Mouse (Mus musculus) layer of hippocampus, postnatal 10 days (tissue): Measurements from ENCODE around the gene Flt1. TPM values are rescaled to one million over a fixed set of nuclear protein-coding genes. Genes with fewer than 3 reads are reported as not detected.

Experiments used
- DNase-seq, 2 experiments: peaks; one replicate each; pipeline ENCODE4 v3.0.0; 2021; ENCODE audit warnings: low spot score in 2 of 2
- long read RNA-seq: library from polyadenylated mRNA; stranded (forward); transcript quantifications from one replicate; pipeline ENCODE4 v2.0.0, GENCODE M21; 2023
- total RNA-seq, 2 experiments: library from RNA; stranded (reverse); gene quantifications; 2 replicates each; pipeline ENCODE4 v1.2.3; 2021

Flt1 gene
- total RNA-seq, result 10 to 100 TPM; 27.0 to 29.0 TPM
- long read RNA-seq, full-length matches to known transcripts, result 5 of 12 reads
- long read RNA-seq, partial matches to known transcripts, result 0 of 12 reads
- long read RNA-seq, other reads (novel, unspliced or antisense), result 7 of 12 reads

DNA sequence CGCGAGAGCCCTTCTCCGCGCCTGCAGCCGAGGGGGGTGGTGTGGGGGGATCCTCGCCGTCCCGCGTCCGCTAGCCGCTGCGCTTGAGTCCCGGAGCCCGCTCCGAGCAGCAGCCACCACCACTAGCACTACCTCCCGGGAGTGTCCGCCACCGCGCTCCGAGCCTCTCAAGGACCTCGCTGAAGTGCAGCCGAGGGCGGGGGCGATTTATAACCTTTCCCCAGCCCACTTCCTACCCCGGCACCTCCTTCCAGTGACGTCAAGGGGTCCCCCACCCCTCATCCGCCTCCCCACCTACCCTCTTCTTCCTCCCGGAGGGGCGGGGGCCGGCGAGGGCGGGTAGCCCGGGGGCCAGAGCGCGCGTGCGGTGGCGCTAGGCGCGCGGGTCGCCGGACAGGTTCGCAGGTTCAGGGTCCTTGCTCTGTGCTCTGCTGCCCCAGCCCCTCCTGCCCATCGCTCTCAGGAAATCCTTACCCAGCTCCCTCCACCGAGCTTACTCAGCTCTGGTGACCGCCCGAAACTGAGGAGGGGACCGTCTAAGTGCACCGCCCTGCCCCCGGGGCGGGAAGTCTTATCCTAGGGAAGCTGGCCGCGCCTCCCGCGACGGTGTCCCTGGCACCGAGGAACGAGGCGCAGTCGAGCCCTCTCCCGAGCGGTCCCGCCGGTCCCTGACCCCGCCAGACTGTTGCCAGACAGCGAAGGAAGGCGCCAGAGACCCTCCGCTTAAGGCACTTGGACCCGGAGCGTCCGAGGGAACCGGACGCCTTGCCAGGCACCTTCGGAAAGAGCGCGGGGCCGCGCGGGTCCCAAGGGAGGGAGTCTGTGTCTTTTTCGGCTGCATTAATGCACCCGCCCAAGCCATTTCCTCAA is at the start of gene Flt1:
Gene Flt1, minus strand, starts transcription at position 181 of the 870 bp plus-strand sequence.
- DNase-seq, result peak in 1 of 2 experiments; percentile 29

DNA sequence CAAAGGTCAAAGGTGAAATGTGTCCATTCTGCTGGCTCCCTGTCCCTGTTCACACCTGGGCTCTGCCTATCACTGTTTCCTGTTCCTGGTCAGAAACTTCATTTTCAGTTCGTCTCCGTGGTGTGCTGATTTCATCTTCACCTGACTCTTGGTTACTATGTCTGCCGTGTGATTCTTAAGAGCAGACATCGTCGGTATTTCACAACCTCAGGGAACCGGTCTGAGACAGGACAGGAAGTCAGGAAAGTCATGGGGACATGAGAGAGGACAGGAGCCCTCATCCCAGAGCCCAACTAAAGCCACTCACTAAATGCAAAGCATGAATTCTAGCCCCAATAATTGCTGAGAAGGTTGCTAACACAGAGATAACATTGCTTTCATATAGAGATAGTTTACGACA is 49.4 kb upstream of the Flt1 start:
- no peak for DNase-seq

DNA sequence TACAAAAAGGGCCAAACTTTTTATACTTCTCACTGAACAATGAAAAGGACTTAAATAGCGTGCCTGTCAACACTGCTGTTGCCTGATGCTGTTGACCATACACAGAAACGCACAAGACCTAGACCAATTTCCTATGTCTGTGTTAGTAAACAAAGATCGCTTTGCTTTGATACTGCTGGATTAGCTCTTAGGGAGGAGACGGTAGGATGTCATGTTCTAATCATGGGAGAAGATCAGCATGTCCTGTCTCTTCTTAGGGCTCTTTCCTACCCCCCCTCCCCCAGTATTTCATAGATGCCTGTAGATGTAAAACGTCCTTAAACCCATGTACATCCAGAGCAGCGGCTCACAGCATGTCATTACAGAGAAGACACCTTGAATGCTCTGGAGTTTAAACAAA is 44.1 kb upstream of the Flt1 start:
- no peak for DNase-seq

DNA sequence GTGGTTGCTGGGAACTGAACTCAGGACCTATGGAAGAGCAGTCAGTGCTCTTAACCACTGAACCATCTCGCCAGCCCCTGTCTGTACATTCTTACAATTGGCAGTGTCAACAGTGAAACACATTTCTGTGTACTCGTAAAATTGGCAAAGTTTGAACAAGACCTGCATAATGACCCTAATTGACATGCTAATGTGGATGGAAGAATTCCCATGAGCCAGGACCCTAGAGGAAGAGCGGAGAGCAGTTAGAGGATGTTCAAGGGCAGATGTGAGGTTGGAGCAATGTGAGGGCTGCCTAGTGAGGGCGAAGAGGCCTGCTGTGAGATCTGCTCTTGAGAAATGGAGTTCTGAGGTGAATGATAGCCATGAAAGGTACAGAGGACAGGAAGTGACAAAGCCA is 38.2 kb upstream of the Flt1 start:
- no peak for DNase-seq

DNA sequence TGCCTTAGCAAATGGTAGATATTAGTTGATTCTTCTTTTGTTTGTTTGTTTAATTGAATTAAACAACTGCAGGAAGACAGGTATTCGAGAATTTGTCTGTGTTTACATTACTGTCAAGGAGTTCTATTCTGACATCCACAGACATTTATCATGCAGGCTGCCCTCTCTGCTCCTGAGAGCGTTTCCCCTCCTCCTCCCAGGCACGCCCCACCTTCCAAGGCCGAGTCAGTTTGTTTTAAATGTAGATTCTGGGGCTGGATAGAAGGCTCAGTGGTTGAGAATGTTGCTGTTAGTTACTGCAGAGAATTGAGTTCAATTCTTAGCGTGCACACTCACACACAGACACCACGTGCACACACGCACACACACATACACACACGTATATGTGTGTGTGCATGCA is 36.2 kb upstream of the Flt1 start:
- no peak for DNase-seq

DNA sequence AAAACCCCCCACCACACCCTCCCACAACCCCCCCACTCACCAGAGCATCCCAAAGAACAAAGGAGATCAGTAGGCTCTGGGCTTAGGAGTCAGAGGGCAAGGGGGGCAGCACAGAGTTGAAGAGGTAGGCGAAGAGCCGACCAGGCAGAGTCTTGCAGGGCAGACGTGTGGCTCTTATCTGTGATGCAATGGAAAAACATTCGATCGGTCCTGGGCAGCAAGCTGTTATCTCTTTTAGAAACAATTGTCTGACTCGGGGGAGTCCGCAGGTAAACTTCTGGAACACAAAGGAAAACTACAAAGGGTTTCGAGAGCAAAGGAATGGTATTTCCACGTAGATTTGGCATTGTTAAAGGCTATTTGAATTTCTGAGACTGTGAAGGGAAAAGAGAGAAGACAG is 35.5 kb upstream of the Flt1 start:
- DNase-seq, result no peak

DNA sequence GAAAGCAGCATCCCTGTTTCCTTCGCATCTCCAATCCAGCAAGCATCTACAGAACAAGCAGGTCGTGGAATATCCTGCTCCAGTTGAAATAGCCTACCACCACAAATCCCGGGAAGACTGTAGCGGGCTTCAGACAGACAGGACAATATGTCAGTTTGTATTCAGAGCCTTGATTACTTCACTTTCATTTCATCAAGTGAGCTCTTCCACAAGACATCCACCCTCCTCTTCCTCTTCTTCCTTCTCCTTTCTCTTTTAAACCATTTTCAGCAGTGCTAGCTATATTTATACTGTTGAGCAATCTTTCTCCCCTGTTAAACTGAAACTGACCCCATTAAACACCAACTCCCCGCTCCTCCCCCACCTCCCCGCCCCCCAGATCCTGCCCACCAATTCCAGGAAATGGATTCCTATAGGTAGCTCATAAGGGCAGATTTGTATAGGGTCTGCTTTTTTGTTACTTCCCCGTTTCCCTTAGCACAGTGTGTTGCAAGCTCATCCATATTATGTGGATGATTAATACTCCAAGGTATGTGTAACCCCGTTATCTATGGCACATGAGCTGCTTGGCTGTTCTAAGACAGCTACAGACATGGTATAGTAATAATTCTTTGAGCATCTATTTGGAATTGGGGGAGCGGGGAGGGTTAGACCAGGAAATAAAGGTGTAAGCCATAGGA is 33.0 kb upstream of the Flt1 start:
- DNase-seq, result no peak

DNA sequence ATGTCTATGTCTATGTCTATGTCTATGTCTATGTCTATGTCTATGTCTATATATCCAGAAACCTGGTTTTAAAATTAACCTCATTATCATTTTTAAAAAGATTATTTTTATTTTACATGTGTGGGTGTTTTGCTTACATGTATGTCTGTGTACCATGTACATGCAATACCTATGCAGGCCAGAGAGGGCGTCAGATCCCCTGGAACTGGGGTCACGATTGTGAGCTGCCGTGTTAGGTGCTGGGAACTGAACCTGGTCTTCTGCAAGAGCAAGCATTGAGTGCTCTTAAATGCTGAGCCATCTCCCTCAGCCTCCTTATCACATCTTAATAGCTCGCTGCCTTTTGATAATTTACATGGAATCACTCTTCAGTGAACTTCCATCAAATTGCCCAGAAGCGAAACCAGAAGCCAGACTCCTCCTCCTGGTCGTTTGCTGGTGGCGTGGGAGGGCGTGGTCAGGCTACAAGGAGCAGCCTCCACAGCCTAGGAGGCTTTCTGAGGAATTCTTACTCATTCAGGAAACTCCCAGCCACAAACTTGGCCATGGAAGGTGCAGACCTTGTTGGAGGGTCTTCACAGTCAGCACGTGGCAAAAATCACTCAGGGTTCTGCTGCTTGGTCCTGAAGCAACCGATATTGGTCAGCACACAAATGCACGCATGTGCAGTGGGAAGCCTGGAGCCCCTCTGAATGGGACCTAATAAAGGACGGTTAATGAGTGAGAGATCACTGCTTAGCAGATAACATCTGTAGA is 32.2 kb upstream of the Flt1 start:
- DNase-seq, result no peak

DNA sequence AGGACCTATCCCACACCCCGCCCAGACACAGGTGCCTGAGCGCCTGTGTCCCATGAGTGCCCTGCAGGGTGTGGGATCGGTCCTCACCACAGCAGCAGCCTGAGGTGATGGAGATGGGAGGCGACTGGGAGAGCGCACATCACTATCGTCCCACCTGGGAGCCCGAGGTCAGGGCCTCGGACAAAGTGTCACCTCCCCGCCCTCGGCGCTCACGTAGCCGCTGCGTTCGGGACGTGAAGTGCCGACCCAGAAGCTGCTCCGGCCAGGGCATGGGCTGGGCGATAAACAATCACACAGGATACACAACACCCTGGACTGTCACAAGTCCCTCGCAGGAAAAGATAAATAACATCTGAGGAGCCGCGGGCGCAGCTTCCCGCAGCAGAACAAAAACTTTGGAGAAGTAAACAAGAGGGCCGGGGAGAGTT is 27.1 kb upstream of the Flt1 start:
- no peak for DNase-seq

DNA sequence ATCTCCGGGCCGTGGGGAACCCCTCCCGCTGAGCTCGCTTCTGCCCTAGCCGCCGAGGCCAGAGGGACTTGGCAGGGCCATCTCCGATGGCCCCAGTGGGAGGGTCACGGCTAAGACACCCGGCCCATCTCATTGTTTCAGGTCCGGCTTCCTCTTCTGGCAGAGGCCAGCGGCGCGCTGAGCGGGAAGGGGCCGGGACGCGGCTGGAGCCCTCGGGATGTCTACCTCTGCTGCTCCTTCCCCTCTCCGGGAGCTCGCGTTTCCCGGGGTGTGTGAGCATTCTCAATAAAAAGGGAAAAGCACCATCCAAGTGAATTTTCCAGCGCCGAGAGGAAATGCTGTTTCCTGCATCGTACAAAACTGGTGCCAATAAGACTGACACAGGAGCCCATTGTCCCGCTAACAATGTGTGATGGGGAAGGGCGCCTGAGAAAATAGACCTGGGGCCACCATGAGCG is 25.9 kb upstream of the Flt1 start:
- peak; percentile 12 to 37 for DNase-seq

DNA sequence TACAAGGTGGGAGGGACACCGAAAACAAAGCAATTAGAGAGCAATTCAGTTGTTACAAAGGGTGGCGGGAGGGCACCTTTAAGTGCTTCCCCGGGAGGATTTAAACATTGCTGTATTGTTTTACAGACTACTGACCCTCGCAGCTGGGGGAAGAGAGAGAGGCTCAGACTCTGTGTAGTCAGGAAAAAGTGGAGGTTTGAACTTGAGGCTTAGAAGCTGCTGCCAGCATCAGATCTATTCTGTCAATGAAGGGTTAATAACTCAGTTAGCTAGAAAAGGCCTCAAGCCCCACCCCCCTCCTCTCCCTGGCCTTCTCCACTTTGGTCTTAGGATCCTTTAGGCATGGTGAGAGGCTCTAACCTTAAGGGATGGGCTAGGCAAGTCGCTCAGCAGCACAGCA is 24.2 kb upstream of the Flt1 start:
- no peak for DNase-seq

DNA sequence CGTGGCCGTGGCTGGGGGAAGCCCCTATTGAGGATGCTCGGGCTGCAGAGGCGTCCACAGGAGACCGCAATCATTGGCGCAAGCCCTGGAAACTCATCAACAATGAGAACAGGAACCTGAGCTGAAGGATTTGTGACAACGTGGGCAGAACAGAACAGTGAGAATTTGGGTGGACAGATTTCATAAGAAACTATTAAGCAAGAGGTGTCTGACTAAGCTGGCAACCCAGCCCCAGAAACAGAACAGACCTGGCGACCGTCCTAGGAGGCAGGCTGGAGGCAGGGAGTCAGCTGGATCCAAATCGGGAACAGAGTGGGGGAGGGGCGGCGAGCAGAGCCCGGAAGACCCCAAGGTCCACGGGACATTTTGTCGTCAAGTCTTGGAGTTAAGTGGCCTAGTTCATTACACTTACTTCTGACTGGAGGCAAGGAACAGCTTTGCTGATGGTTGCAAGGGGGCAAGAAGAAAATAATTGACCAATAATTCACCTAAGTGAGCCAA is 22.3 kb upstream of the Flt1 start:
- DNase-seq, result peak; percentile 63 to 69

DNA sequence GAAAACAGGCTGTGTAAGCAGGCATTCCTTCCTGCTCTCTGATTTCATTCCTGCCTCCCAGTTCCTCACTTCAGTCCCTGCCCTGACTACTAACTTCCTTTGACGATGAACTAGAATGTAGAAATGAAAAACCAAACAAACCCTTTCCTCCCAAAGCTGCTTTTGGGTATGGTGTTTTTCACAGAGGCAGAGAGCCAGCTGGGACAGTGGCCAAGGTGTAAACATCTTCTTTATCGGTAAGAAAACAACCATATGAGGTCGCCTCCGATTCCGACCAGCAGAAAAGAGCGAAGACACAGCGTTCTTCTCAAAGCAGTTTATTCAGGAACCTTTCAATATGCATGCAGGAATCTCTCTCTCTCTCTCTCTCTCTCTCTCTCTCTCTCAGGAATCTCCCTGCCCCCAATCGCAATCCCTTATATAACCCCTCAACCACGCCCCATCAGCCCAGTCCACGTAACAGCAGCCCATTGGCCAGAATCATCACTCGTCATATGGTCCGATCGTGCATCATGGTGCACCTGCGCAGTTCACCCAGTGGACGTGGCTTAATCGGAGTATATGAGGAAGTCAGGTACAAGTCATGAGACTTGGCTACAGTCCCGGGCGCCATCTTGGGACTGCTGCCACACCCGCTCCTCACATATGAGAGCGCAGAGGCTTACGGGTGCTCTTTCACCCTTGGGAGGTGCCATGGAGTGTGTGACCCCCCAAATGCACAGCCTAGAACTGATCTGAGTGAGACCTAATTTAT is 19.3 kb upstream of the Flt1 start:
- DNase-seq, result no peak

DNA sequence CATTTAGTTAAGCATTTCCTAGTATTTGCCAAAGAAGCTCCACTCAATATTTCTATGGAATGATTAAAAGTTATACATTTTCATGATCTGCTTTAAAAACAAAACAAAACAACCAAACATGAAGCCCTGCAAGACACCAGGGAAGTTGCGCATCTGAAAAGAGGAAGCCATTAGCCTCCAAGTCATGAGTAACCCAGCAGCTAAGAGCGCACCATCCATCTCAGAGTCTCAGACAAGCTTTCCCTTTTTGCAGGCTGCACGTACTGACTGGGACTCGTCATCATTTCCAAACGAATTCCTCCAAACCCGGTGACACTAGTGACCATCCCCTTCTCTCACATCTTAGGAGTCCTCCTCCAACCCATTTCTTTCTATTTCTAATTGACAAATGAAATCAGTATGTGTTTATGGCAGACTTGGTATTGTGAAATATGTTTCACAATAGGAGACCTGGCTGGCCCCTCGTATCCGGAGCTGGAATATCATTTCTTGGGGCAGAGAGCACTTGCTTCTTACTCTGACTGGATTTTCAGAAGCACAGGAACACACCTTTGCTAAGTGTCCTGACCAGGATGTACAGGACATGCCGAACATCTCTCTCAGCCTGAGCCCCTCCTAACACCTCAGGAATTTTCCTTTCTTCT is 16.8 kb upstream of the Flt1 start:
- DNase-seq, result no peak

DNA sequence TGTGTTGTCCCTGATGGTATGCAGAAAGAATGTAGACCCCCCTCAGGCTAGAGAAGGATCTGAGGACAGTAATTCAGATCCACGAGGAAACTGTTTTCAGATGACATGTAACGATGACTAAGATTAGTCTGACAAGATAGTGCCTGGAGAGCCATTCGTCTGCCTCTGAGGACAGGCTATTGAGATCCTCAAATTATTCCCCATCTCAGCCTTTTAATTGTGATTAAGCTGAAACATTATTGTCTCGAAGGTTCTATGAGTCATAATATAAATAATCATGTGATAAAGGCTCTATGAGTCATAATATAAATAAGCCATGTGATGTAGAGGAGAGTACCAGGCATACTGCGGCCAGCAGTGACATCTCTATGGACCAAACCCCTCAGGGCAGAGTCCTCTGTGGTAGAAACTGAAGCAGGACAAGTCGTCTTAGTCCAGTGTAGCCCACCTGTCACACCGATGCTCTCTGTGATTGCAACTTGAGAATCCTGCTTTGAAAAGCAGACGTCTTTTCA is 11.0 kb upstream of the Flt1 start:
- DNase-seq, result no peak

DNA sequence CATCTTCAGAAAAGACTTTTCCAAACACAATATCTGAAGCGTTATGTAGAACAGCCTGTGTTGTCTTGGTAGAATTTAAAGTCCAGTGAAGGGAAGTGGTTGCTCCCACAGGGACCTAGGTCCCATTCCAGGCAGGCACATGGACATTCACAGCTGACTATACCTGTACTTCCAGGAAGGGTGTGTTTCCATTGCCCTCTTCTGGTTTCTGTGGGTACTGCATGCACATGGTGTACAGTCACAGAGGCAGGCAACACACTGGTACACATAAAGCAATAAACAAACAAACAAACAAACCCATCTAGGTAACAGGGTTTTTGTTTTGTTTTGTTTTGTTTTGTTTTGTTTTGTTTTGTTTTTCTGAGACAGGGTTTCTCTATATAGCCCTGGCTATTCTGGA is 7.9 kb upstream of the Flt1 start:
- DNase-seq, result no peak

DNA sequence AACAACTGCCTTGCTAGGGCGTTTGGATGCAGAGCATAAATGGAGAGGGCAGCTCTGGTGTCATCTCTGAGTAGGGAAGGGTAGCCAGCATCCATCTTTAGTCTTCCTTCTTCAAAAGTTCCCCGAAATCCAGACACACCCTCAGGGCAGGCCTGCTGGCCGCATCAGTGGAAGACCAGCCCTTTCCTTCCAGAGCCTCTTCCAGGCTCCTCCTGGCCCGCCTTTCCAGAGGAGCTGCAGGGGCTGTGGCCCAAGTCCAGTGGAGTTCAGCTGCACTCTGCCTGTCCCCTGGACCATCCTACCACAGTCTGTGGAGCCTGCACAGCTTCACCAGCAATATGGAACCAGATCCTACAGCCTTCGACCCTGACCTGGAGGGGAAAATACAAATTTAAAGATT is 7.1 kb upstream of the Flt1 start:
- DNase-seq, result no peak

DNA sequence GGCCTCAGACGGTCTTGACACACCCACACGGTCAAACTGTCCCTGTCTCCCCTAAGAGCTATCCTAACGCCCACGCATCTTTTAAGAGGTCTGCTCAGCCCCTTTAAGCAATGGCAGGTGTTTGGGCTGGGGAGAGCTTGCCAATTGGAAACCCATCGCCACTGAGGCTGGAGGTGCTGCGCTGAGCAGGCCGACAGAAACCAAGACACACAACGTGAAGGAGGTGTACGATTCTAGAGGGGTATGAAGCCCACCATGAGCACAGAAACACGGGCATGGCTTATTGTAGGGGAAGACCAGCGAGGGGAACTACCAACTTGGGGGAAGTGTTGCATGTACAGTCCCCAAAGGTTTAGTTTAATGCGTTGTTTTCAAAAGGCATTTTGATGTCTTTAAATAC is 1.7 kb upstream of the Flt1 start:
- no peak for DNase-seq

DNA sequence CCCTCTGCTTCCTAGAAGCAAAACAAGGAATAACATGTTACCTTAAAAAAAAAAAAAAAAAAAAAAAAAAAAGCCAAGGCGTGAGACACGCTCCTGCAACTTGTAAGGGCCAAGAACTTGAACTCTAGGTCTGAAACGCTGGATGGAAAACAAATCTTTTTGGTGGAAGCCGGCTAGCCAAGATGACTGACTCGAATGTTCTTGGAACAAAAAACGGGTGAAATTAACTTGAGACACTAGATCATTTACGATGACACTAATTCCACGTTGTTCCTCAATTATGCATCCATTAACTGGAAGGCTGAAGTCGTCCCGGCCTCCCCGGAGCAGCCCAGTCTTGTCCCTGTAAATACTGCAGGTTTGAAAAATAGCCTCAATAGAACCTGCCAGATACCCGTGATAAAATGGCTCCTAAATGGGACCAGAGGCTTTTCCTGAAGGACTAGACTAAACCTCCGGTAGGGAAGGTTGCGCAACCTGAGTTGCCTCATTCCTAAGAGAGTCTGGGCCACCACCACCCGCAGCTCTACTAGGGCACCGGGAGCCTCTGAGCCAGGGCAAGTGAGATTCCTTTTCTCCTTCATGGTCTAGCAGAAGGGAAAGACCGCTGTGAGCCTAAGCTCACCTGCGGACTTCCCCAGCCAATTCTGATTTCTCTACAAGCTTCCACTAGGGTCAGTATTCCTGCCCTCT is 1.0 kb upstream of the Flt1 start:
- DNase-seq, result no peak
